Mouse (Mus musculus): ENCODE results near the gene Parvg.

DNA sequence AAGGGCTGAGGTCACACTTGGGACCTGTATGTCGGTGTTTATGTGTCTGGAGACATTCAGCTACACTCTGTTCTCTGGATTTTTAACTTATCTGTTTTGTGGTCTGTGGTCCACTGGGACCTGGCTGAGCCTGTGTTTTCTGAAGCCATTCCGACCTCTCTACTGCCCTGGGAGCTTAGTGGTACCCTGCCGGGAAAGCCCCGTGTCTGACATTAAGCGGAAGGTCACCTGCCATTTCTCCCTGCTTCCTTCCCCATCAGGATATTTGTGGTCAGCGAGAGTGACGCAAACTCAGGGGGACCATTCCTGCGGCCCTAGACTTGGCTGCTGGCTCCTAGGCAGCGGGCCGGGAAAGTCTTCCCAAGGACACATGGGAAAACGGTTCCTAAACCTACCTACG lies 30.2 kb upstream of the Parvg start:
- TF ChIP-seq POLR2A (IDR thresholded peaks at IDR 0.05; ENCODE audit: borderline replicate concordance, control insufficient read depth, low read depth, low read length) (no peak), CTCF (IDR thresholded peaks at IDR 0.05; ENCODE audit: control insufficient read depth, insufficient read depth, low read length) (no peak)

Measured in bone marrow, adult 2 months (tissue).